Mouse (Mus musculus) layer of hippocampus, postnatal 10 days (tissue): ENCODE results near the gene Ttn. TPM values are rescaled to one million over a fixed set of nuclear protein-coding genes. Genes with fewer than 3 reads are reported as not detected.

Experiments used
- DNase-seq, 2 experiments: peaks; one replicate each; pipeline ENCODE4 v3.0.0; 2021; ENCODE audit warnings: low spot score in 2 of 2
- total RNA-seq, 2 experiments: library from RNA; stranded (reverse); gene quantifications; 2 replicates each; pipeline ENCODE4 v1.2.3; 2021

Gene Ttn
- total RNA-seq, 2 experiments from 2014 or later: 3.4 to 6.6 TPM

DNA sequence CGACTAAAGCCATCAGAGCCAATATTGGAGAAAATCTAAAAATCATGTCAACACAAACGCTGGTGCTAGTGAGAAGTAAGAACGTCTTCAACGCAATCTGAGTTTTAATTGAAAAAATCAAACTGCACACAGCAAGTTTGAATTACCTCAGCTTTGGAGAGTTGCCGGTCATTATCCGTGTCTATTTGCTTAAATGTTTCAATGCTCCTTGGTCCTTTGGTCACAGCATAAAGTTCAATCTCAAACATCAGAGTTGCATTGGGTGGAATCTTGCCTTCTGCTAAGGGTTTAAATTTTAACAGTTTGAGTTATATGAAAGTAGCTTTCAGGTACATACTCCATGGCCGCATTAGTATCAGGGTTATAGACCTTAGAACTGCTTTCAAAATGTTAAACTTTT lies 316.8 kb downstream of the Ttn start:
- DNase-seq: no peak

DNA sequence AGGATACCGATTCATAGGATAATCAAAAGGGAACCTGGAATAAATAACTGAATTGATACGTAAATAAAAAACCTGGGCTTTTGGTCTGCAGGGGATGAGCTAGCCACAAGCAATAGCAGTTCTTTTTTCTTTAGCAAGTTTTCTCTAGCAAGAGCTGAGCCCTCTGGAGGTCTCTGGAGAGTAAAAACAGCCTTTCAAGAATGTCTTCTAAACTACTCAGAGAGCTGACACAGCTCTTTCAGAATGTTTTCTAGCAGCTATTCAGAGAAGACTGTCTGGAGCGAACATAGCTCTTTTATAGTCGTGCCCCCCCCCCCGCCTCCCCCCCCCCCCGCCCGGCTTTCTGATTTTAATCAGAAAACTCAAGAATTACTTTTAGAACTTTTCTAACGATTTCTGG lies 322.9 kb downstream of the Ttn start:
- DNase-seq: no peak

DNA sequence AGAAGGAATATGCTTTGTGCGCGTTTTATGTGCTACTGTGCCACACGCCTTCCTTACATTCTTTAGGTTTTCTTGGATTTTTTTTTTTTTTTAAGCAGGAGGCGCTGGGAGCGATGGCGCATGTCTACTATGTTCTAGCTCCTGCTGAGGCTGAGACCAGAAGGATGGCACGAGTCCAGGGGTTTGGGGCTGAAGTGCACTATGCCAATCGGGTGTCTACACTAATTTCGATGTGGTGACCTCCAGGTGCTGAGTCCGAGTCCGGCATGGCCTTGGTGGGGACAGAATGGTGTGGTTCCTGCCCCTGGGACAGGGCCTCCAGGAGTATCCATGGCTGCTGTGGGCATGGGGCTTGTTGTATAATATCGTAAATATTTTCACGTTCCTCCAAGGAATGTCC lies 323.8 kb downstream of the Ttn start:
- no peak for DNase-seq

DNA sequence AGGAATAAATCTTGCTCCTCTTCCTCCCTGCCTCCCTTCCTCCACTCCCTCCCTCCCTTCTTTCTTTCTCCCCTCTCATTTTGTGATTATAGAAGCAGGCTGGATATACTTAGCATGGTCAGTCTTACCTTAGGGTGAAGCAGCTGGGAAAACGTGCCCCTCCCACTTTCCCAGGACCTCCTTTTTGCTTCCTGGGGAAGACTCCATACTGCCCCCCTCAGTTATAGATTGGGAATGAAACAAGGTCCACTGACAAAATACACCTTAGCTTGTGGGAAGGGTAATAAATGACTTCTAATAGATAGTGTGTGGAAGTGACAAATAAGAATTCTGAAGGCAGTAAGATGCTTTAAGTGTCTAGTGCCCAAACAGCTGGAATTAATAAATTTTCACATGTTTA lies 326.4 kb downstream of the Ttn start:
- DNase-seq: no peak

DNA sequence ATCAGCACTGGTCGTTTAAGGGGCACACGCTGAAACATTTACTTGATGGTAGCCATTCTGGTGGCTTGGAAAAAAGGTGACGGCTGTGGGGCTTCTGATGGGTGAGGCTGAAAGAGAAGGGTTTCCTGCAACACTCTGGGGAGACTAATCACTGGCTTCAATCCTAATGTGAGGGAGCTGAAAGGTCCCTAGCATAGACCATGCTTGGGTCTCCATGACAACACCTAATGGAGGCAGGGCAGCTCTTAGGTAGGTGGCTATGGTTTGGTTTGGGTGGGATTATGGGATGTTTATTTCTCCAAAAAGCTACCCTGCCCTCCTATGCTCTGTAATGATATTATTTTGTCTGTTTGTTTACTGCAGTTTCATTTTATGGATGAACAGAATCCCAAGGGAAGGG lies 326.9 kb downstream of the Ttn start:
- no peak for DNase-seq

DNA sequence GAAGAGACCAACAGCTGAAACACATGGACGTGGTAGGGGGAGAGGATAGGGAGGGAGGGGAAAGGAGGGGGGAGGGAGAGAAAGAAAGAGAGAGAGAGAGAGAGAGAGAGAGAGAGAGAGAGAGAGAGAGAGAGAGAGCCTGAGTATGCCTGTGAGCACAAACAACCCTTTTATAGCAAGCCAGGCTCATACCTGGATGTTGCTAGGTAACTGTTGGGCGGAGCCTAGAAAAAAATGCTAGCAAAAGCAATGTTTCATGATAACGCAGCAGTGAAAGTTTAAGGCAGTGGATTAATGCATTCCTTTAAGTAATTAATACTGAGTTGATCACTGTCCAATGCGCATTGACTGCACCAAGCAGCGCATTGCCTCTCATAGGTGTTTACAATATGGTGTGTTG lies 327.7 kb downstream of the Ttn start:
- no peak for DNase-seq

Other genes with a start within 250 kb of the Ttn start
- gene Ccdc141, start 188.1 kb upstream of the Ttn start, total RNA-seq: 10 to 100 TPM; 29.8 to 30.3 TPM